Mouse (Mus musculus): Measurements from ENCODE around the gene Gm35134. TPM values are rescaled to one million over a fixed set of nuclear protein-coding genes. Genes with fewer than 3 reads are reported as not detected.
"Not testable (repeated sequence)": the region's sequence is repeated elsewhere in the genome, so short reads cannot be mapped to it uniquely, and the experiment has no call there.

Gm35134 gene
- polyA plus RNA-seq (2016; fragmentation: Nextera tagmentation; extraction: Ambion mirVana) = not detected in 2 replicates

GRCm38 (mm10) chrY:19112707-19113106, at the start of gene Gm35134:
Gene Gm35134, plus strand, starts transcription at chrY:19113007.
- H3K27me3 ChIP-seq (ENCODE audit: low read depth, poor library complexity, severe bottlenecking); H3K9me3 ChIP-seq (replicated peaks); H3K36me3 ChIP-seq; H3K4me1 ChIP-seq; H3K4me3 ChIP-seq; H3K27ac ChIP-seq (replicated peaks); DNase-seq (ENCODE audit: low spot score): not testable (repeated sequence)
- no CpG with 5 or more reads among the region's 7 CpGs for WGBS

All from midbrain, embryonic 10.5 days (tissue).